Mouse (Mus musculus): ENCODE data around the gene Hspa8.

DNA sequence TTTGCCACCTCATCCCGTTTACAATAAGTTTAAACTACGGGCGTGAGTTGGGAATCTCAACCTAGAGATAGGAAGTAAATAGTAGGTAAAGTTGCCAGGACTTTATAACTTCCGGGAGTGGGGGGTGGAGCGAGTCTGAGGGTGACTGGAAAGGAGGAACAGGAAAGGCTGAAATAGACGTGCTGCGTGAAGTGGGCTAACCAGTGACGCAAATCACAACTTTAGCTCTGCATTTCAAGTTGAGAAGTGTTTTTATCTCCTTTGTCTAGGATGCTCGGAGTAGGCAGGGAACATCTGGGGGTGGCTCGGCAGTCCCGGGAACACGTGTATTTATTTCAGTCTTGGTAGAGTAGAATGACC, 35.2 kb upstream of the Hspa8 start:
- TF ChIP-seq CTCF (IDR thresholded peaks at IDR 0.05; ENCODE audit: low read depth) (no peak), EP300 (IDR thresholded peaks at IDR 0.05; ENCODE audit: low read depth) (no peak)
